Mouse (Mus musculus) heart, postnatal 36 days (tissue): ENCODE results near the gene Micall1. TPM values are rescaled to one million over a fixed set of nuclear protein-coding genes. Genes with fewer than 3 reads are reported as not detected.

ENCODE experiments used
- DNase-seq, 2 experiments: peaks; one replicate each; pipeline ENCODE4 v3.0.0; 2021 to 2022
- intact Hi-C: fragments of 180-260 bp; cut with DNase I; formaldehyde crosslinking; loops from one replicate; pipeline ENCODE4 v1.15.1; 2025
- total RNA-seq, 2 experiments: library from RNA; stranded (reverse); gene quantifications; 2 replicates each; pipeline ENCODE4 v1.2.3; 2021

Gene Micall1
- total RNA-seq, 2 experiments from 2014 or later, result 39.0 to 50.1 TPM

DNA sequence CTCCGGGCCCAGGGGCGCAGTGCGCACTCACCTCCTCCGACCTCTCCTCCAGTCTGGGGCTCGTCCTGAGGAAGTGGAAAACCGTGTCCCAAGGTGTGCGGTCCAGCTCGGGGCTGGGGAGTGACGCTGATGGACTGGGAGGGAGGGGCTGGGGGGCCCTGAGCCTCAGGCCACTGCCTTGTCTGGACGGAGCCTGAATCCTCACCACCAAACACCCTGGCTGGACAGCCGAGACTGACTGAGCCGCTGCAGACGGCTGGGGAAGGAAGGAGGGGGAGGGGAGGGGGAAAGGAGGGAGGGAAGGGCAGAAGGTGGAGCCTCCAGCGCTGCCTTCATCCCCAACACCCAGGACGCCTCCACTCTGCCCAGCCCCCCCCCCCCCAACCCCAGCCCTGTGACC, 55.6 kb downstream of the Micall1 start:
- intact Hi-C loops, result no loop called here
- DNase-seq, result no peak

DNA sequence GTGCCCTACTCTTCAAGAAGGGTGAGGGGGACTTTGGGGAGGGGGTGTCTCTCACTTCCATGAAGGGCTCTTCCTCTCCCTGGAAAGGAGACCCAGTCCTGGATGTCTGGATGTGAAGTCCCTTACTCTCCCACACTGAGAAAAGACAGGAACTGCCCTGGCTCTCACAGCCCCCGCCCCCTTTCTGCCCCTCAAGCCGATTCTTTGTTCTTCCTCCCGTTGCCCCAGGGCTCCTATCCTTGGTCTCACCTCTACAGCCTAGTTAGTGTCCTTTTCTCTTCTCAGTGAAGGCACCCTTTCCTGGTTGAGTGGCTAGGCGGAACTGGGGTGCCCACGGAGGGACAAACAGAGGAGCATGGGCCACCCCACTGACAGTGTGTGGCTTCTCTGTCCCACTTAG, 56.4 kb downstream of the Micall1 start, which contains the start of gene Sox10:
Gene Sox10 (minus strand): TSS at position 101 of the 400 bp plus-strand sequence.
- intact Hi-C loops, result no loop called here
- DNase-seq, result no peak

DNA sequence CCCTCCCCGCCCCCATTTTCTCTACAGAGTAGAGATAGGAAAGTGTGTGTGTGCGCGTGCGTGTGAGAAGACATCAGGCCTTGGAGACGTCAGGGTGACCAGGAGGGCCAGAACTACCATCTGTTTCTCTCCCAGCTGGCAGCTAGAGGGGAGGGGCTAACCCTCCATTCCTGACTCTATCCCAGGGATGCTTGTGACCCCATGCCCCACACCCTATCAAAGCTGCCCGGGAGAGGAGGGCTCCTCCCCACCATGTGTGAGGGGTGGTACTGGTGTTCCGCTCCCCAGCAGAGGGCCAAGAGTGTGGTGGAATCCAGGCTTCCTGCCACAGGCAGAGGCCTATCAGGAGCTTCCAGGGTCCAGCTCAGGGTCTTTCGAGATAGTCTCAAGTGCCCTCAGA, 58.0 kb downstream of the Micall1 start:
- intact Hi-C loops, result no loop called here

DNA sequence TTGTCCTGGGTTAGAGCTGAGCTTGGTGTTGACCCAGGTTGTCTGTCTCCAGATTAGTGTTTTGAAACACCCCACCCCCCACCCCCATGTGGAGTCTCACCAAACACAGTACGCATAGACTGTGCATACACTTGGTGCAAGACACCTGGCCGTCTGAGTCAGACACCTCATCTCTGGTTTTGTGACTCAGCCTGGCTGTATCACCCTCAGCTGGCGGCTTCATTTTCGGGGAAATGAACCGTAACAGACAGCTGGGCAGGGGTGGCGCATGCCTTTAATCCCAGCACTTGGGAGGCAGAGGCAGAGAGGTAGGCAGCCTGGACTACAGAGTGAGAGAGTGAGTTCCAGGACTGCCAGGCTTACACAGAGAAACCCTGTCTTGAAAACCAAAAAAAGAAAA, 68.2 kb downstream of the Micall1 start:
- no peak for DNase-seq
- intact Hi-C loops, result no loop called here

More for the DNA sequence above, 58.0 kb downstream of the Micall1 start:
- DNase-seq, result no peak

GRCm38 (mm10) chr15:79185213-79185612, 76.5 kb downstream of the Micall1 start:
- no peak for DNase-seq
- intact Hi-C loops, result no loop called here

Other genes with a start within 250 kb of the Micall1 start
- 10 to 100 TPM; 40.3 to 43.2 TPM for gene Gga1, start 231.7 kb upstream of the Micall1 start, total RNA-seq
- not detected for gene Gm49510, start 209.2 kb upstream of the Micall1 start, total RNA-seq
- gene Sh3bp1, start 209.1 kb upstream of the Micall1 start, total RNA-seq, result 1 to 10 TPM; 5.8 to 6.5 TPM
- gene Pdxp, start 195.0 kb upstream of the Micall1 start, total RNA-seq, result under 1 TPM; 0.60 to 0.78 TPM
- 100 to 1,000 TPM; 180 to 208 TPM for gene Lgals1, start 182.2 kb upstream of the Micall1 start, total RNA-seq
- gene Nol12, start 174.0 kb upstream of the Micall1 start, total RNA-seq, result 10 to 100 TPM; 14.2 to 16.2 TPM
- gene Triobp, start 161.2 kb upstream of the Micall1 start, total RNA-seq, result 10 to 100 TPM; 36.7 to 40.3 TPM
- gene H1f0, start 80.4 kb upstream of the Micall1 start, total RNA-seq, result 100 to 1,000 TPM in 1 of 2 experiments, 10 to 100 TPM in 1; 79.2 to 117 TPM
- gene Galr3, start 67.0 kb upstream of the Micall1 start, total RNA-seq, result not detected
- 1 to 10 TPM; 7.7 to 8.1 TPM for gene Ankrd54, start 46.0 kb upstream of the Micall1 start, total RNA-seq
- 10 to 100 TPM; 71.6 to 72.7 TPM for gene Eif3l, start 33.7 kb upstream of the Micall1 start, total RNA-seq
- 100 to 1,000 TPM; 132 to 146 TPM for gene Polr2f, start 32.1 kb downstream of the Micall1 start, total RNA-seq
- gene 1700088E04Rik, start 32.4 kb downstream of the Micall1 start, total RNA-seq, result 1 to 10 TPM; 1.3 to 2.8 TPM
- gene Sox10, start 56.3 kb downstream of the Micall1 start, total RNA-seq, result 1 to 10 TPM; 1.4 to 1.6 TPM
- gene Pick1, start 120.3 kb downstream of the Micall1 start, total RNA-seq, result 10 to 100 TPM; 22.4 to 24.1 TPM
- gene Gm49486, start 120.5 kb downstream of the Micall1 start, total RNA-seq, result under 1 TPM; 0.89 to 0.95 TPM
- gene Slc16a8, start 145.9 kb downstream of the Micall1 start, total RNA-seq, result under 1 TPM; 0.53 to 0.62 TPM
- gene Baiap2l2, start 176.6 kb downstream of the Micall1 start, total RNA-seq, result under 1 TPM in 1 of 2 experiments, not detected in 1; 0.50 TPM
- gene Pla2g6, start 219.5 kb downstream of the Micall1 start, total RNA-seq, result 1 to 10 TPM; 8.1 to 8.7 TPM
- gene Maff, start 237.7 kb downstream of the Micall1 start, total RNA-seq, result 10 to 100 TPM in 1 of 2 experiments, 1 to 10 TPM in 1; 9.0 to 10.5 TPM